Mouse (Mus musculus): Measurements from ENCODE around the gene Pdzd2. TPM values are rescaled to one million over a fixed set of nuclear protein-coding genes. Genes with fewer than 3 reads are reported as not detected.

The Pdzd2 gene
- polyA plus RNA-seq, 1 experiment, result 2.4 TPM

GRCm38 (mm10) chr15:12619273-12619672 is 120.5 kb downstream of the Pdzd2 start:
- TF ChIP-seq CTCF (IDR thresholded peaks at IDR 0.05; ENCODE audit: borderline replicate concordance, insufficient read depth, low read length), result no peak
- Histone ChIP-seq H3K4me3 (ENCODE audit: insufficient read depth, low read length) (no peak overlapping the region), H3K4me1 (ENCODE audit: control insufficient read depth, insufficient read depth, low read length) (no peaks in the 10 kb centered on the region), H3K27ac (ENCODE audit: insufficient read depth, low read length) (no peak overlapping the region)

- no peak overlapping the region for H3K4me3 ChIP-seq (ENCODE audit: insufficient read depth, low read length)
- H3K27ac ChIP-seq (ENCODE audit: insufficient read depth, low read length), result no peak overlapping the region
- TF ChIP-seq POLR2A (IDR thresholded peaks at IDR 0.05; ENCODE audit: low read depth, low read length), result no peak
- no peak for TF ChIP-seq CTCF (IDR thresholded peaks at IDR 0.05; ENCODE audit: borderline replicate concordance, insufficient read depth, low read length)
- no peaks in the 10 kb centered on the region for H3K4me1 ChIP-seq (ENCODE audit: control insufficient read depth, insufficient read depth, low read length)
Measured at GRCm38 (mm10) chr15:12617651-12618050, 122.1 kb downstream of the Pdzd2 start.

GRCm38 (mm10) chr15:12617220-12617619 is 122.5 kb downstream of the Pdzd2 start:
- H3K27ac ChIP-seq (ENCODE audit: insufficient read depth, low read length), result no peak overlapping the region
- no peak overlapping the region for H3K4me3 ChIP-seq (ENCODE audit: insufficient read depth, low read length)
- TF ChIP-seq POLR2A (IDR thresholded peaks at IDR 0.05; ENCODE audit: low read depth, low read length), result no peak
- TF ChIP-seq CTCF (IDR thresholded peaks at IDR 0.05; ENCODE audit: borderline replicate concordance, insufficient read depth, low read length), result no peak
- no peaks in the 10 kb centered on the region for H3K4me1 ChIP-seq (ENCODE audit: control insufficient read depth, insufficient read depth, low read length)

- H3K4me1 ChIP-seq (ENCODE audit: control insufficient read depth, insufficient read depth, low read length), result no peaks in the 10 kb centered on the region
- no peak overlapping the region for H3K4me3 ChIP-seq (ENCODE audit: insufficient read depth, low read length)
- TF ChIP-seq CTCF (IDR thresholded peaks at IDR 0.05; ENCODE audit: borderline replicate concordance, insufficient read depth, low read length), result no peak
- no peak for TF ChIP-seq POLR2A (IDR thresholded peaks at IDR 0.05; ENCODE audit: low read depth, low read length)
- H3K27ac ChIP-seq (ENCODE audit: insufficient read depth, low read length), result no peak overlapping the region
Measured at GRCm38 (mm10) chr15:12614944-12615878, 124.5 kb downstream of the Pdzd2 start.

- Histone ChIP-seq H3K4me3 (ENCODE audit: insufficient read depth, low read length) (no peak overlapping the region), H3K4me1 (ENCODE audit: control insufficient read depth, insufficient read depth, low read length) (no peaks in the 10 kb centered on the region), H3K27ac (ENCODE audit: insufficient read depth, low read length) (no peak overlapping the region)
- TF ChIP-seq CTCF (IDR thresholded peaks at IDR 0.05; ENCODE audit: borderline replicate concordance, insufficient read depth, low read length), result no peak
- no peak for TF ChIP-seq POLR2A (IDR thresholded peaks at IDR 0.05; ENCODE audit: low read depth, low read length)
Measured at GRCm38 (mm10) chr15:12614011-12614410, 125.7 kb downstream of the Pdzd2 start.

GRCm38 (mm10) chr15:12612944-12613675 is 126.6 kb downstream of the Pdzd2 start:
- no peaks in the 10 kb centered on the region for H3K4me1 ChIP-seq (ENCODE audit: control insufficient read depth, insufficient read depth, low read length)
- H3K4me3 ChIP-seq (ENCODE audit: insufficient read depth, low read length), result no peak overlapping the region
- H3K27ac ChIP-seq (ENCODE audit: insufficient read depth, low read length), result no peak overlapping the region
- no peak for TF ChIP-seq POLR2A (IDR thresholded peaks at IDR 0.05; ENCODE audit: low read depth, low read length)
- no peak for TF ChIP-seq CTCF (IDR thresholded peaks at IDR 0.05; ENCODE audit: borderline replicate concordance, insufficient read depth, low read length)

- Histone ChIP-seq H3K4me3 (ENCODE audit: insufficient read depth, low read length) (no peak overlapping the region), H3K27ac (ENCODE audit: insufficient read depth, low read length) (no peak overlapping the region), H3K4me1 (ENCODE audit: control insufficient read depth, insufficient read depth, low read length) (no peaks in the 10 kb centered on the region; the same call in 1 of the 2 replicates)
- TF ChIP-seq CTCF (IDR thresholded peaks at IDR 0.05; ENCODE audit: borderline replicate concordance, insufficient read depth, low read length), result no peak
- TF ChIP-seq POLR2A (IDR thresholded peaks at IDR 0.05; ENCODE audit: low read depth, low read length), result no peak
Measured at GRCm38 (mm10) chr15:12608090-12608489, 131.6 kb downstream of the Pdzd2 start.

- H3K4me1 ChIP-seq (ENCODE audit: control insufficient read depth, insufficient read depth, low read length), result no peaks in the 10 kb centered on the region; the same call in 1 of the 2 replicates
- TF ChIP-seq CTCF (IDR thresholded peaks at IDR 0.05; ENCODE audit: borderline replicate concordance, insufficient read depth, low read length), result no peak
- TF ChIP-seq POLR2A (IDR thresholded peaks at IDR 0.05; ENCODE audit: low read depth, low read length), result no peak
- no peak overlapping the region for H3K27ac ChIP-seq (ENCODE audit: insufficient read depth, low read length)
- H3K4me3 ChIP-seq (ENCODE audit: insufficient read depth, low read length), result no peak overlapping the region
Measured at GRCm38 (mm10) chr15:12606306-12606705, 133.4 kb downstream of the Pdzd2 start.

- Histone ChIP-seq H3K27ac (ENCODE audit: insufficient read depth, low read length) (no peak overlapping the region), H3K4me3 (ENCODE audit: insufficient read depth, low read length) (no peak overlapping the region), H3K4me1 (ENCODE audit: control insufficient read depth, insufficient read depth, low read length) (no peaks in the 10 kb centered on the region; the same call in 1 of the 2 replicates)
- TF ChIP-seq CTCF (IDR thresholded peaks at IDR 0.05; ENCODE audit: borderline replicate concordance, insufficient read depth, low read length), result no peak
- no peak for TF ChIP-seq POLR2A (IDR thresholded peaks at IDR 0.05; ENCODE audit: low read depth, low read length)
Measured at GRCm38 (mm10) chr15:12605239-12605993, 134.3 kb downstream of the Pdzd2 start.

Measured in embryonic fibroblast, embryonic 13.5 days (primary cell).